ENCODE assay signal across 17 mouse cellular contexts in the genomic region with DNA sequence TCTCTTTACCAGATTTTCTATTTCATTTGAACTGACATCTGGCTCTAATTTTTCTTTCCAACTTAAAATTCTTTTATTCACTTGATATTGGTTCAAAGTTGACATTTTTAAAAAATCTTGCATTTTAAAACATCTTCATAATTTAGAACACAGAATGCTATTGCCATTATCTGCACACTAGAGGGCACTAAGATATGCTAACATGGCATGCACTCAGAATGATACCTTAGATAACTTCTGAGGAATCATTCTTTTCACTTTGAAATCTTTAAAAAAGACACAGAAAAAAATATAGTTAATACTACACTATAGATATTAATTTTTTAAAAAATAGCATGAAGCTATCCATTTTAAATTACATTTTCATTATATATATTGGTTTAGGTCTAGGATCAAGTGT.
DNase-seq lines count a peak whose midpoint lies in the region; ATAC-seq and TF ChIP-seq lines count a peak whose summit lies in the region.
"Had no signal": no experiment of that assay in that cellular context is flagged by ENCODE, and none has a peak within 500 bp of the region (broad histone marks: within the 10 kb centered on the region; RNA-seq: fewer than 3 reads in every experiment).

No protein-coding gene starts in this region.

- no peaks in the 10 kb centered on the region for H3K27me3 ChIP-seq in hindbrain, embryonic 14.5 days (ENCODE audit: control insufficient read depth, insufficient read depth, low read length)
- H3K27me3 ChIP-seq in hindbrain, embryonic 11.5 days (ENCODE audit: control insufficient read depth, insufficient read depth, low read length), result no peaks in the 10 kb centered on the region
- no peaks in the 10 kb centered on the region for H3K27me3 ChIP-seq in lung, postnatal 0 days (replicated peaks; ENCODE audit: insufficient read depth, low read length)
- no peaks in the 10 kb centered on the region for H3K27me3 ChIP-seq in thymus, adult 2 months (ENCODE audit: control insufficient read depth, insufficient read depth, low read length)
- H3K27me3 ChIP-seq: liver, embryonic 12.5 days; lung, embryonic 15.5 days had no signal

- no peaks in the 10 kb centered on the region for H3K4me1 ChIP-seq in hindbrain, embryonic 14.5 days (replicated peaks; ENCODE audit: control insufficient read depth, insufficient read depth, low read length)
- H3K4me1 ChIP-seq in hindbrain, embryonic 11.5 days (replicated peaks; ENCODE audit: control insufficient read depth, insufficient read depth, low read length), result no peaks in the 10 kb centered on the region
- H3K4me1 ChIP-seq in lung, postnatal 0 days (ENCODE audit: insufficient read depth, low read depth, low read length), result no peaks in the 10 kb centered on the region
- H3K4me1 ChIP-seq in thymus, adult 2 months (replicated peaks; ENCODE audit: control insufficient read depth, insufficient read depth, low read length), result no peaks in the 10 kb centered on the region
- H3K4me1 ChIP-seq: heart, embryonic 10.5 days; liver, embryonic 12.5 days; lung, embryonic 15.5 days had no signal

- H3K36me3 ChIP-seq in hindbrain, embryonic 14.5 days (replicated peaks; ENCODE audit: control insufficient read depth, insufficient read depth), result no peaks in the 10 kb centered on the region
- H3K36me3 ChIP-seq in hindbrain, embryonic 11.5 days (ENCODE audit: control insufficient read depth, insufficient read depth, low read length), result no peaks in the 10 kb centered on the region
- no peaks in the 10 kb centered on the region for H3K36me3 ChIP-seq in lung, postnatal 0 days (ENCODE audit: insufficient read depth, low read length)
- no peaks in the 10 kb centered on the region for H3K36me3 ChIP-seq in thymus, adult 2 months (ENCODE audit: control insufficient read depth, insufficient read depth, low read length)
- H3K36me3 ChIP-seq: heart, embryonic 10.5 days; liver, embryonic 12.5 days; lung, embryonic 15.5 days had no signal

- H3K27ac ChIP-seq in hindbrain, embryonic 14.5 days, result no peak overlapping the region
- H3K27ac ChIP-seq in hindbrain, embryonic 11.5 days (ENCODE audit: low read depth, low read length), result no peak overlapping the region
- H3K27ac ChIP-seq in lung, postnatal 0 days (ENCODE audit: low read length), result no peak overlapping the region
- H3K27ac ChIP-seq in thymus, adult 2 months (ENCODE audit: control insufficient read depth, insufficient read depth, low read length), result no peak overlapping the region
- H3K27ac ChIP-seq: heart, embryonic 10.5 days; liver, embryonic 12.5 days; lung, embryonic 15.5 days had no signal

- no peak overlapping the region for H3K4me3 ChIP-seq in hindbrain, embryonic 14.5 days (replicated peaks; ENCODE audit: low read length)
- H3K4me3 ChIP-seq in hindbrain, embryonic 11.5 days (ENCODE audit: low read depth, low read length), result no peak overlapping the region
- H3K4me3 ChIP-seq in lung, postnatal 0 days (ENCODE audit: low read depth, low read length), result no peak overlapping the region
- H3K4me3 ChIP-seq in thymus, adult 2 months (ENCODE audit: control insufficient read depth, insufficient read depth, low read length), result no peak overlapping the region
- H3K4me3 ChIP-seq: heart, embryonic 10.5 days; liver, embryonic 12.5 days; lung, embryonic 15.5 days had no signal

- DNase-seq in hindbrain, embryonic 14.5 days (ENCODE audit: low spot score), result peak; percentile 64
- no peak for DNase-seq in hindbrain, embryonic 11.5 days (ENCODE audit: low spot score)
- peak; percentile 5 for DNase-seq in lung, postnatal 0 days (ENCODE audit: low spot score)
- DNase-seq in lung, postnatal 36 days, result no peak
- peak; percentile 22 for DNase-seq in MN1 (ENCODE audit: low spot score)
- DNase-seq in embryo, embryonic 11 days, result peak; percentile 34
- no peak for DNase-seq in thymus, adult 2 months
- DNase-seq: adrenal gland, postnatal 14 days; cerebellum, adult 9-10 months; gastrocnemius, postnatal 25 days; kidney, adult 8-10 months; kidney, postnatal 36 days; layer of hippocampus, postnatal 36 days had no signal

- no peak overlapping the region for H3K9ac ChIP-seq in hindbrain, embryonic 14.5 days
- no peak overlapping the region for H3K9ac ChIP-seq in hindbrain, embryonic 11.5 days (ENCODE audit: low read depth, low read length)
- H3K9ac ChIP-seq in lung, postnatal 0 days (replicated peaks; ENCODE audit: low read depth), result no peak overlapping the region
- H3K9ac ChIP-seq: liver, embryonic 12.5 days; lung, embryonic 15.5 days had no signal

- TF ChIP-seq CTCF in lung, postnatal 0 days (IDR thresholded peaks at IDR 0.05), result peak; percentile 54
- no peak for TF ChIP-seq CTCF in thymus, adult 2 months (IDR thresholded peaks at IDR 0.05; ENCODE audit: borderline replicate concordance, control insufficient read depth, extremely low read depth, insufficient read depth, low read length, poor library complexity)

- no peaks in the 10 kb centered on the region for H3K9me3 ChIP-seq in hindbrain, embryonic 14.5 days (ENCODE audit: control insufficient read depth, low read length)
- H3K9me3 ChIP-seq in hindbrain, embryonic 11.5 days (ENCODE audit: control insufficient read depth, low read length), result no peaks in the 10 kb centered on the region
- no peaks in the 10 kb centered on the region for H3K9me3 ChIP-seq in lung, postnatal 0 days (ENCODE audit: low read length)
- H3K9me3 ChIP-seq: heart, embryonic 10.5 days; liver, embryonic 12.5 days; lung, embryonic 15.5 days had no signal

- no peak for TF ChIP-seq EP300 in lung, postnatal 0 days (IDR thresholded peaks at IDR 0.05)

- no peak for ATAC-seq in hindbrain, embryonic 14.5 days (ENCODE audit: low FRiP score)
- ATAC-seq in hindbrain, embryonic 11.5 days (ENCODE audit: low FRiP score), result no peak
- no peak for ATAC-seq in lung, postnatal 0 days
- no peak for ATAC-seq in CD4-positive, CD25-positive, alpha-beta regulatory T cell, adult 4 months
- ATAC-seq: liver, embryonic 12.5 days had no signal

- TF ChIP-seq POLR2A in thymus, adult 2 months (IDR thresholded peaks at IDR 0.05; ENCODE audit: control insufficient read depth, extremely low read depth, insufficient read depth, low read length, poor library complexity), result no peak

- no peak overlapping the region for H3K4me2 ChIP-seq in hindbrain, embryonic 14.5 days (replicated peaks)
- no peak overlapping the region for H3K4me2 ChIP-seq in hindbrain, embryonic 11.5 days (replicated peaks; ENCODE audit: low read depth, low read length)
- H3K4me2 ChIP-seq in lung, postnatal 0 days (replicated peaks; ENCODE audit: low read depth, low read length), result no peak overlapping the region
- H3K4me2 ChIP-seq: liver, embryonic 12.5 days; lung, embryonic 15.5 days had no signal

Comparison
In these comparisons a context has a peak if more than half of its experiments do, and no peak if none do; other contexts are left out.
1. DNase-seq: peak in hindbrain, embryonic 14.5 days (single experiment), lung, postnatal 0 days (single experiment), MN1 (single experiment) and embryo, embryonic 11 days (single experiment); none in hindbrain, embryonic 11.5 days (single experiment), lung, postnatal 36 days (single experiment) and thymus, adult 2 months (single experiment).